Mouse (Mus musculus) macrophage (primary cell): ENCODE results near the gene Pth1r. TPM values are rescaled to one million over a fixed set of nuclear protein-coding genes. Genes with fewer than 3 reads are reported as not detected.

Experiments
- H3K27ac ChIP-seq: fragments of 350-480 bp; formaldehyde crosslinking; 2 replicates; pipeline ENCODE4 v1.9.0; 2021
- H3K36me3 ChIP-seq: fragments of 350-480 bp; formaldehyde crosslinking; 2 replicates; pipeline ENCODE4 v1.9.0; 2021; ENCODE audit errors: inconsistent target
- H3K4me3 ChIP-seq: fragments of 350-480 bp; formaldehyde crosslinking; 2 replicates; pipeline ENCODE4 v1.9.0; 2021; ENCODE audit errors: inconsistent target
- H3K79me2 ChIP-seq: fragments of 350-480 bp; formaldehyde crosslinking; 2 replicates; pipeline ENCODE4 v1.9.0; 2021; ENCODE audit errors: inconsistent target
- WGBS: methylation state at CpG from one replicate; pipeline ENCODE4 v1.1.7; 2026; ENCODE audit warnings: inconsistent platforms; ENCODE audit not compliant: missing documents; 5-methylcytosine and 5-hydroxymethylcytosine counted together
- polyA plus RNA-seq: library from polyadenylated mRNA; stranded (reverse); fragments of 250-400 nt; gene quantifications from 3 replicates; pipeline ENCODE4 v1.2.4, GENCODE M21; 2018; ENCODE audit warnings: inconsistent platforms

Pth1r gene
- polyA plus RNA-seq, 1 experiment from 2014 or later: 0.16 TPM

DNA sequence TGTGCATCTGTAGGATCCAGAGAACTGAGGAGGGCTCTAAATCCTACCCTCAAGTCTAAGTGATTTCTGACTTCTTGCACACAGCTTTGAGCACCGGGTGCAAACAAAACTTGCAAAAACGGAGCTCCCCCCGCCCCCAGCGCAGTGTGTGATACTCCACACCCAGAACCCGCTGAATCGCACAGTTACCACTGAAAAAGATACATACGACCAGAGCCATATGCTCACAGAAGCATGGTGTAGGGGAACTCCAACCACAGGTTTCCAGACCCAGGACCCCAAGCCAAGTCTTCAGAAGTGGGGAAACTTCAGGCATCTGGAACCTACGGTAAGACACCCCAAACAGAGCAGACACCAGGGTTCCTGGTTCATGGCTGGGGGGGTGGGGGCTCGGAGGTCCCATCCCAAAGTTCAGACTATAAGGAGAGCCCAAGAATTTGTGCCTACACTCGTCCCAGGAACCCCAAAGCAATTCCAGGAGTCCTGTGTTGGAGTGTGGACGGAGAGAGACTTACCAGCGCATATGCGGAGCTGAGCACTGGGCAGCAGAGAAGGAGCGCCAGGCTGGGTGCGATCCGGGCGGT lies 5.1 kb downstream of the Pth1r start, which contains the start of gene Myl3:
Myl3 (plus strand) TSS at position 151 of the 584 bp plus-strand sequence.
- no peak within 1 kb of the TSS for H3K27ac ChIP-seq

DNA sequence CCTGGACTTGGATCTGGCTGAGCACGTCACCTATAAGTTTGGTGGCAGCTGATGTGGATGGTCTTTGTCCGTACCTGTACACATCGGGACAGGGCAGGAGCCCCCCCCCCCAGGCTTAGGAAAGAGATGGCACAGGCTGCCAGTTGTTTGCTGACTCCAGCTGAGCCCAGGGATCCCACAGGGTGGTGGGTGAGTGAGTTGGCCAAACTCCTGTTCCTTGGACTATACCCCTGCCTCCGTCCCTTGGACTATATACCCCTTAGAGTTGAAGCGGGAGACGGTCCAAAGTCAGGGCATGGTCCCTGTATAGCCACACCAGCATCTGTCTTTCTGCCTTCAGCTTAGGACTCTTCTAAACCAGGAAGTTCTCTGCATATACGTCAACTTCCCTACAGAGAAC lies 7.0 kb downstream of the Pth1r start:
- Histone ChIP-seq H3K27ac (no peak overlapping the region), H3K79me2 (no peaks in the 10 kb centered on the region)
- WGBS: 73% methylated on average over 7 of the region's 7 CpGs

More for the DNA sequence above, 5.1 kb downstream of the Pth1r start, which contains the start of gene Myl3:
- H3K36me3 ChIP-seq: no peaks in the 10 kb centered on the region
- H3K79me2 ChIP-seq: no peaks in the 10 kb centered on the region
- no peak within 1 kb of the TSS for H3K4me3 ChIP-seq
- 16% methylated on average over 17 of the region's 17 CpGs for WGBS

GRCm38 (mm10) chr9:110738054-110738453 lies 8.9 kb downstream of the Pth1r start:
- H3K4me3 ChIP-seq: no peak overlapping the region
- WGBS: 13% methylated on average over 1 of the region's 1 CpGs
- no peaks in the 10 kb centered on the region for H3K36me3 ChIP-seq
- no peaks in the 10 kb centered on the region for H3K79me2 ChIP-seq
- no peak overlapping the region for H3K27ac ChIP-seq

More for the DNA sequence above, 7.0 kb downstream of the Pth1r start:
- H3K4me3 ChIP-seq: no peak overlapping the region
- H3K36me3 ChIP-seq: no peaks in the 10 kb centered on the region

- 79% methylated on average over 9 of the region's 9 CpGs for WGBS
- Histone ChIP-seq H3K79me2 (no peaks in the 10 kb centered on the region), H3K36me3 (no peaks in the 10 kb centered on the region), H3K27ac (no peak overlapping the region), H3K4me3 (no peak overlapping the region)
Observed at GRCm38 (mm10) chr9:110736362-110736761, 10.6 kb downstream of the Pth1r start.

- Histone ChIP-seq H3K36me3 (no peaks in the 10 kb centered on the region), H3K79me2 (no peaks in the 10 kb centered on the region), H3K27ac (no peak overlapping the region), H3K4me3 (no peak overlapping the region)
- 77% methylated on average over 7 of the region's 7 CpGs for WGBS
Observed at GRCm38 (mm10) chr9:110734154-110734553, 12.8 kb downstream of the Pth1r start.

- Histone ChIP-seq H3K79me2 (no peaks in the 10 kb centered on the region), H3K36me3 (no peaks in the 10 kb centered on the region), H3K4me3 (peak overlapping the region; percentile 12; the same call in 1 of the 2 replicates), H3K27ac (peak overlapping the region; percentile 32)
- WGBS: 9% methylated on average over 8 of the region's 8 CpGs
Observed at GRCm38 (mm10) chr9:110733102-110733501, 13.8 kb downstream of the Pth1r start.

DNA sequence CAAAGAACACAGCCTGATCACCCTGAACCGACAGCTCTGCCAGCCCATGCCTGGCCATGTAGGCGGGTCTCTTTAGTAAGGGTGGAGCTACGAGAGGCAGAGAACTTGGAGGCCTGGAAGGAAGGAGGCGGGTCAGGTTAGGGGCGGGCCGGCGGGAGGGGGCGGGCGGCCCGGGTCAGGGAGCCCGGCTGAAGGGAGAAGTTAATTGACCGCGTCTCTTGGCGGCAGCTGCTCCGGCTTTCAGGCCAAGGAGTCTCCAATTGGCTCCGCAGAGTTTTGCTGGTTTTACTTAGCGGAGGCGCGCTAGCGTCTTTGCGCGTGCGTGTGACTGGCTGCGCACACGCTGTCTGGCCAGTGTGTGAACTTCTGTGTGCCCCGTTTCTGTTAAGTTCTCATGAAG lies 14.3 kb downstream of the Pth1r start:
- Histone ChIP-seq H3K36me3 (no peaks in the 10 kb centered on the region), H3K4me3 (peak overlapping the region; percentile 12; the same call in 1 of the 2 replicates), H3K79me2 (no peaks in the 10 kb centered on the region), H3K27ac (peak overlapping the region; percentile 32)
- WGBS: under 1% methylated on average over 26 of the region's 26 CpGs

- WGBS: 75% methylated on average over 4 of the region's 4 CpGs
- Histone ChIP-seq H3K36me3 (no peaks in the 10 kb centered on the region), H3K27ac (no peak overlapping the region), H3K4me3 (no peak overlapping the region), H3K79me2 (no peaks in the 10 kb centered on the region)
Observed at GRCm38 (mm10) chr9:110731859-110732258, 15.1 kb downstream of the Pth1r start.

GRCm38 (mm10) chr9:110729841-110730240 lies 17.1 kb downstream of the Pth1r start:
- 13% methylated on average over 8 of the region's 8 CpGs for WGBS
- Histone ChIP-seq H3K27ac (no peak overlapping the region), H3K36me3 (no peaks in the 10 kb centered on the region)

DNA sequence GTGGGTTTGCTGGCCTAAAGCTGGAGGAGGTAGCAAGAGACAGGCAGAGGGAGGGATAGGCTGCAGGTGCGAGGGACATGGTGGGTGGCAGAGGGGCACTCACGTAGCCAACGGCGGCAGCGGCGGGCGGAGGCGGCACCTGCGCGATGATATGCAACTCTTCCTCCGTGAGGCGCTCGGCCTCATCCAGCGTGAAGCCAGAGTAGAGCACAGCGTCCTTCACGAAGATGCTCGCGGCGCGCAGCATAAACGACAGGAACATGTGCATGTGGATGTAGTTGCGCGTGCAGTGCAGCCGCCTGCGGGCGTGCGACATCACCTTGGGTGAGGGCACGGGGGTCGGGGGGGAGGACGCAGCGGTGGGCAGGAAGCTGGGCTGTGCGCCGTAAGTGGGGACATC lies 20.1 kb downstream of the Pth1r start:
- Histone ChIP-seq H3K4me3 (no peak overlapping the region), H3K27ac (no peak overlapping the region), H3K79me2 (no peaks in the 10 kb centered on the region), H3K36me3 (no peaks in the 10 kb centered on the region)
- 4% methylated on average over 33 of the region's 33 CpGs for WGBS

More at GRCm38 (mm10) chr9:110729841-110730240, 17.1 kb downstream of the Pth1r start:
- Histone ChIP-seq H3K4me3 (no peak overlapping the region), H3K79me2 (no peaks in the 10 kb centered on the region)

GRCm38 (mm10) chr9:110725721-110726135 lies 21.2 kb downstream of the Pth1r start:
- Histone ChIP-seq H3K36me3 (no peaks in the 10 kb centered on the region), H3K79me2 (no peaks in the 10 kb centered on the region), H3K4me3 (no peak overlapping the region), H3K27ac (no peak overlapping the region)
- 83% methylated on average over 8 of the region's 9 CpGs for WGBS

DNA sequence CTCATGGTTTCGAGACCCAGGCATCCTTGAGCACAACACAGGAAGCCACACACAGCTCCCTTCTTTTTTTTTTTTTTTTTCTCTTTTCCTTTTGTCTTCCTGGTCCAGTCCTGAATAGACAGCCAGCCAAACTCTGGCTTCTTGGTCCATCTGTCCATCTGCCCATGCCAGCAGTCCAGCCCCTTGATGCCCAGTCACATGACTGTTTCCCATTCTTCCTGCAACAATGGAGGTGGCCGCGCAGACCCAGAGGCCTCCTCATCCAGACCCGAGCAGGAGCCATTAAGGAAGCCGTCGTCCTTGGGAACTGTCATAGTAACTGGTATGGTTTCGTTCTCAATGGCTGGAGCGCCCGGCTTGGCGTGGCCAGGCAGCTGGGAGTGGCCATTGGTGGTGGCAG lies 24.9 kb downstream of the Pth1r start:
- Histone ChIP-seq H3K36me3 (no peaks in the 10 kb centered on the region), H3K79me2 (no peaks in the 10 kb centered on the region), H3K27ac (no peak overlapping the region), H3K4me3 (no peak overlapping the region)
- 80% methylated on average over 7 of the region's 10 CpGs for WGBS

- Histone ChIP-seq H3K79me2 (no peaks in the 10 kb centered on the region), H3K4me3 (no peak overlapping the region), H3K27ac (no peak overlapping the region), H3K36me3 (no peaks in the 10 kb centered on the region; the same call in 1 of the 2 replicates)
- WGBS: 87% methylated on average over 4 of the region's 5 CpGs
Observed at GRCm38 (mm10) chr9:110719977-110720376, 27.0 kb downstream of the Pth1r start.

DNA sequence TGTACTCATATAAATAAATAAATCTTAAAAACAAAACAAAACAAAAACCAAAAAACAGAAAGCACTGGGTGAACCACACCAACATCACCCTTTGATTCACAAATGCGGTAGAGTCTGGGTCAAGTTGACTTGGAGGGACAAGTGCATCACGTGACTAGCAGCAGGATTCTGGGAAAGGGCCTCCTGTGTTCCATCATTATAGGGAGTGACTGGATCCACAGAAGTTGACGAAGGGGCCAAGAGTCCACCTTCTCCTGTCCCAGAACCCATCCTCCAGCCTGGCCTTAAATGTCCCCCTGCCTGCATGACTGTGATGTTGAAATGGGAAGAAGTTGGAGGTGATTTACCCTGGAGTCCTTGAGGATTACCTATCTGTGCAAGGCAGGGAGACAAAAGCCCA lies 28.1 kb downstream of the Pth1r start:
- H3K36me3 ChIP-seq: peaks cover 10% of the 10 kb centered on the region
- no peak overlapping the region for H3K4me3 ChIP-seq
- WGBS: 91% methylated on average over 2 of the region's 3 CpGs
- no peaks in the 10 kb centered on the region for H3K79me2 ChIP-seq
- no peak overlapping the region for H3K27ac ChIP-seq

GRCm38 (mm10) chr9:110718071-110718470 lies 28.9 kb downstream of the Pth1r start:
- Histone ChIP-seq H3K4me3 (no peak overlapping the region), H3K36me3 (peaks cover 15% of the 10 kb centered on the region), H3K79me2 (no peaks in the 10 kb centered on the region), H3K27ac (no peak overlapping the region)
- WGBS: 93% methylated on average over 3 of the region's 6 CpGs

DNA sequence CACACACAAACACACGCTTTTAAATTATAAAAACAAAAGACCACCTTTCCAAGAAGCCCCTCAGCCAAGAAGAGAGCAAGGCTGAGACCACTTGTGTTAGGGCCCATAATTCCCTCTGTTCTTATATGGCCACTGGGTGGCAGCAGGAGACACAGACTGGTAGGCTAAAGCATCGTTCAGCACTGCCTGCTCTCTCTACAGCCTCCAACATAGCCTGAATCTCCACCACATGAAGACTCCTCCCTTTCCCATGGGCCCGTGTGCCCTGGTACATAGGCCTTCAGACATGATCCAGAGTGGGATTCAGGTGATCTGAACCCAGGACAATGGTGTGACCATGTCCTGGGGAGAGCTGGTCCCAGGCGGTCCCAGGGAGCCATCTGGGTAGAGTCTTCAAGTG lies 30.2 kb downstream of the Pth1r start:
- H3K79me2 ChIP-seq: no peaks in the 10 kb centered on the region
- no peak overlapping the region for H3K27ac ChIP-seq
- no peak overlapping the region for H3K4me3 ChIP-seq
- peaks cover 26% of the 10 kb centered on the region for H3K36me3 ChIP-seq
- 36% methylated on average over 4 of the region's 4 CpGs for WGBS
